Mouse (Mus musculus) retina, postnatal 7 days (tissue): ENCODE results near the gene Pth.

Source experiments
- DNase-seq: peaks from one replicate; pipeline ENCODE4 v3.0.0-alpha.2; 2012; ENCODE audit warnings: low read depth, low spot score

Pth gene

DNA sequence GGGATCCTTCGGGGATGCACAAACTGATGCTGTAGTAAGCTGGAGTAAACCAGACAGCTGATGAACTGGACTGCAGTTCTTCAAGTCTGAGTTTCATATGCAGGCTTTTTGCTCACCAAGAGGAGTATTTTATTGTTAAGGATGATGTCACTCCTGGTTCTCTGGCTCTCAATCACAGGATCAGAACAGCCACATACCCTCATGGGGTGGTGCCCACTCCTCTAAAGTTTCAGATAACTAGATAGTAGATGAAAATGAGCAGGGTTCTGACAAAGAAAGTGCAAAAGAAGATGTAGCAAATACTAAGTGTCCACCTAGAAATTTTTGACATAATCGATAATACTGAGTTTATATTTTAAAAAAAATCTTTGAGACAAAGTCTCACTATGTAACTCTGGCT lies at the start of gene Pth:
Gene Pth (minus strand): TSS at position 101 of the 400 bp plus-strand sequence.
- DNase-seq, result no peak

DNA sequence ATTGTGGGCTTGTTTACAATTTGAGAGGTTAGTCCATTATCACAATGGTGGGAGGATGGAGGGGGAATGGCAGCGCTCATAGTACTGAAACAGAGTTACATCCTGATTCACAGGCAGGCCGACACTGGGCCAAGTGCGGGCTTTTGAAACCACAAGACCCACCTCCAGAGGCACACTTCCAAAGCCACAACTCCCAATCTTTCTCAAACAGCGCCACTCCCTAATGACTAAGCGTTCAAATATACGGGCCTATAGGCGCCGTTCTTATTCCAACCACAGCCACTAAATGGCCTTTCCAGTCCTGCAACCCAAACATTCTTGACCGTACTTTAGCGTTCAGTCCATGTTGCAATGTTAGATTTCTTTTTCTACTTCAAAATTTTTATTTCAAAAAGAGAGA lies 47.9 kb upstream of the Pth start:
- DNase-seq, result no peak

DNA sequence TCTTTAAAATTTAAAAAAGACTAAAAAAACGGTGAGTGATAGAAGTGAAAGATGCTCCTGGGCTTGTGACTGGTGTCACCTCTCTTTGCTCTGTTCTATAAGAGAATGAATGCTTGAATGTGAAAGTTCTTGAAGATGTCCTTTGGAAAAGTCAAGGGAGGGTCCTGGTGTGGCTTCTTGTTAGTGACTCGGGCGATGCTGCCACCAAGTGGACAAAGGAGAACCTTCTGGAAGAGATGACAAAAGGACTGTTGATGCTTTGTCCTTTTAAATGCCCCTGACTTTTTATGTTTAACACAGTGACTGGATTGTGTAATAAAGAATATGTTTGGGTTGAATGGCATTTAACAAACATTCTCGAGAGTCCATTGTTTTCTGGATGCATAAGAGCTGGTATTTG lies 45.9 kb upstream of the Pth start:
- DNase-seq, result peak; percentile 23

DNA sequence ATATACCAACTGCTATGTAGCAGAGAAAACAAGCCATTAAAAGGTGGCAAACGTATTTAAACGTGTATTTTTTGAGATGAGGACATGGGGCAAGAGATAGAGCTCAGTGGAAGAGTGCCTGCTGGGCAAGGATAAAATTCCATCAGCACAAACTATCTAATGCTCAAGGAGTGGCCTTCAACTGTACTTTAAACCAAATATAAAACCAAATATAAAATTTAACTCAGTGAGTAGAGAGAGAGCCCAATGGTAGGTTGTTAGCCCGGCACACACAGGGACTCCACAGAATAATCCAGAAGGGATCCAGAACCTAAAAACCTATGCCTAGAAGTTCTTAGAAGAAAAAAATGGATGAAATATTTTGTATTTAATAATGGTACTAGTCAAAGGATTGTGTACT lies 45.1 kb upstream of the Pth start:
- no peak for DNase-seq

DNA sequence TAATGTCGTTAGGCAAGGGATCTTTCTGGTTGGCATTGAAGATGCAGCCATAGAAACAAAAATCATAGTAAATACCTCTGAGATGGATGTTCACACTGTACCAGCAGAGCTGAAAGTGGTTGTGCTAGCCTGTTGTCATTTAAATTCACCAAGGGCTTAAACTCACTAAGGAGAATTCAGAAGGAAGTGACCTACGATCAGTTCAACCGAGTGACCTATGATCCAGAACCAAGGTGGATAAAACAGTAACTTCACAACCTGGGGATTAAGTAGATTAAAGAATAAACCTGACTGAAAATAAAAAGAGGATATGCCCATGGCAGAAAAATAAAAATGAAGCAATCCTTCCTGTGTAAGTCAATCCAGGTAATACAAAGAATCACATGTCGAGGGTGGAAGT lies 44.5 kb upstream of the Pth start:
- DNase-seq, result no peak

DNA sequence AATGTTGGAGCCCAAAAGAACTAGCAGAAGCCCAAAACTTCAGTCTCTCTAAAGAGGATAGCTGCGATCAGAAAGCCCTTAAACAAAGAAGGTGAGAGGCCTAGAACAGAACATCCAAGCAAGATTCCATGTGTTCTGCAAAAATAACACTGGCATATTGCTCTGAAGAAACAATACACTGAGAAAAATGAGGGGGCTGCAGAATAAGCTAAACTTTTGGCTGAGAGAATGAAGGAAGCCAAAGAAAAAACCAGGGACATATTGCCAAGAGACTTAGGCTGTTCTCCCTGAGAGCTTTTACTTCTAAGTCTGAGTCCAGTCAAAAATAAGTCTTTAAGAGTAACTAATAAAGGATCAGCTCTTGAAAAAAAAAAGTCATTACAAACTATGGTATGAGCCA lies 32.4 kb upstream of the Pth start:
- no peak for DNase-seq

DNA sequence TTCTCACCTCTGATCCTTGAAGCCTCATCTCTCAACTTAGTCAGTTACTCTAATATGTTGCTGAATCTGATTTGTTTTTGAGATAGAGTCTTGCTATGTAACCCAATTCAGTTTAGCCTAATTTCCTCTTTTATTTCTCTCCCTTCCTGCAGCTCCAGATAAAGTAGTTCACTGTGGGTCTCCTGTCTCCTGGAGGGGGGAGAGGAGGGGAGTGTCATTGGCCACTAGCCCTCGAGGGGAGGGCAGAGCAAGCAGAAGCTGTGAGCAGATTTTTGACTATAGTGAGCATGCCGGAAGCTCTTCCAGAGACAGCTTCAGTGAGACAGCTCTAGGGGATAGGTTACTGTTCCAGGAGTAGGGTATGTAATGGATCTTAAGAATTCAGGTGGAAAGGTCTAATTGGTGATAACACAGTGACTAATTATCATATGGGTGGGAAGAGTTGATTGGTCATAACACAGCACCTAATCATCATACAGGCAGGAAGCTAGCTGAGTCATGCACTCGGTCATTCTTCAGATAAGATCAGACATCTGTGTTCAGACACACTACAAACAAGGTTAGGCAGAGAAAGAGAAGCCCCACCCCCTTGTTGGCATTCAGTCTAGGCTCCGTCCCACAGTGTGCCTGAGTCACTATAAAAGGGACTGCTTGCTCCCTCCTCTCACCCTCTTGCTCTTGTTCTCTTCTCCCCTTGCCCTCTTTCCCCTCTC lies 30.9 kb upstream of the Pth start:
- DNase-seq, result no peak

DNA sequence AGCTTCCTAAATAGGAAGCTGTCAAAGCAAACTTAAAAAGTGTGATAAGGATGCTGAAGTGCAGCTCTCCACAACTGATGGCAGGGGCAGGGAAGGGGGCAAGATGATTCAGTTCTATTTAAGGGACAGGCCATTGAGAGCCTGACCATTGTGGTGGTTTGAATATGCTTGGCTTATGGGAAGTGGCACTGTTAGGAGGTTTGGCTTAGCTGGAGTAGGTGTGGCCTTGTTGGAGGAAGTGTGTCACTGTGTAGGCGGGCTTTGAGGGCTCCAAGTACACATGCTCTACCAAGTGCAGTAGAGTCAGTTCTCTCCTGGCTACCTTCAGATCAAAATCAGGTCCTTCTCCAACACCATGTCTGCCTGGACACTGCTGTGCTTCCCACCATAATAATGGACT lies 28.2 kb upstream of the Pth start:
- DNase-seq, result no peak

DNA sequence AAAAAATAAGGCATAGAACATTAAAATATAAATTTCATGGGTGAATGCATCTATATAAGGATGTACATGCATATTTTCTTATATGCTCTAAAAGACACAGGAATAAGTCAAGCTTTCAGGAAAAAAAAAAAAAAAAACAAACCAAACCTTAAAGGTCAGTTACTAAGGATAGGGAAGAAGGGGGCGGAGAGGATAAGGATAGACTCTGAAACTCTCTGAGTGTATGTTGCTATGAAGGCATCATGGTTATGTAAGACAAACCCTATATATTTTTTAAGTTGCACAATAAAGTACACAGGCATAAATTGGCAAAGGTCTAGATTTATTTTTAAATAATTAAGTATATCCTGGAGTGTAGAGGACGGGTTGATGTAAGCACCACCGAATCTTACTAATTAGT lies 26.9 kb upstream of the Pth start:
- DNase-seq, result no peak

DNA sequence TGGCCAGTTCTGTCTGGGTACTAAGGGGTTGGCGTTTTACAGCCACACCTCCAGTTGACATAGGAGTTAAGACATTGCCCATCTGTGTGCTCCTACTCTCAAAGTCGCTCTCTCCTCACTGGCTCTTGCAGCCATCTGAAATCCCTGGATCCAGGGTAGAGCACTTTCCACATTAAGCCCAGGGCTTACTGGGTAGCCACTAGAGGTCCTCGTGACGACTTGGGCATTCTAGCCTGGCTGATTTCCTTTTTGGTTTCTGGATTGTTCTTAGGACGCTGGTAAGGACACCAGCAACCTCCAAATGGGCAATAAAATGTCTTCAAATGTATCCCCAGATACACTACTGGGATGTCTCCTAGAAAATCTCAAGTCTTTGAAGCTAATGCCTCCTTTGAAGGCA lies 20.3 kb upstream of the Pth start:
- no peak for DNase-seq

DNA sequence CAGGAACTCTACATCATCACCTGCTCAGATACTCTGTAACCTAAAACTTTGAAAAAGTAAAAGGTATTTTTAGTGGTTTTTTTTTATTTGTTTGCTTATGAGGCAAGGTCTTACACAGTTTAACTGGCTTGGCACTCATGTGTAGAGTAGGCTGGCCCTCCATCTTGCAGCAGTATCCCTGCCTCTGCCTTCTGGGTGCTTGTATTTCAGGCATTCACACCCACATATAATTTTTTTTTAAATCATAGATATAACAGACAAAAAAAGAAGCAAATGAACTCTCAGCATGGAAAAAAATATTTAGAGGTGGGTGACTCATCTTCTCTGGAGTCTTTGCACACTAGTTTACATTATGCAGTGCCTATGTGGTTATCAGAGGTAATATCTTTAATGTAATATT lies 9.7 kb upstream of the Pth start:
- DNase-seq, result no peak

DNA sequence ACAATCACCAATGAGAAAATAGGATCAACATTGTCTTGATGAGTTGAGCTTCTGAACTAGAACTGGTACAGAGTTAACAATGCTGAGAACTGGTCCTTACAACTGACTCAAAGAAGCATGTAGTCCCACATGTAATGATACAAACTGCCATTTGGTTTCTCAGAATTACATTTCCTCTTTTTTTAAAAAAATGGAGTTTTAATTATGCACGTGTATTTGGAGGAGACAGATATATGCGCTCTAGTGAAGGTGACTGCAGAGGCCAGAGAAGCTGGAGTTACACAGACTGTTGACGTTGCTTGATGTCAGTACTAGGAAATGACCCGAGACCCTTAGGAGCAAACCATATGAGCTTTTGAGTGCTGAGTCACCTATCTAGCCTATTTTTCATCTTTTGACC lies 8.3 kb upstream of the Pth start:
- DNase-seq, result no peak

DNA sequence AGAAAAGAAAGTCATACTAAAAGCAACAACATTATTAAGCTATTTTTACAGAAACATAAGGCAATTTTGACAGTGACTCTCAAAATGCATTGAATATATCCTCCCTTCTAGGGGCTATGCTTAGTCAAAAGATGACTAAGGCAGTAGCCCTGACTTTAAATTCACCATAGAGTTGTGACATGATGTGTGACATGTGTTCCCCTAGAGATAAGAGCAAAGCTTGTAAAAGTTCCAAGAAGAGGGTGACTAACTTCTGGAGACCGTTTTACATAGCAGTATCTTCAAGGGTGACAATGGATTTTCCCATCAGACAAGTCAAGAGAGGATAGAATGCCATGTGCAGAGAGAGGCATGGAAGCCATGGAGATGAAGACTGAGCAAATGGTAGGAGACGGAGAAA lies 3.2 kb upstream of the Pth start:
- DNase-seq, result no peak

DNA sequence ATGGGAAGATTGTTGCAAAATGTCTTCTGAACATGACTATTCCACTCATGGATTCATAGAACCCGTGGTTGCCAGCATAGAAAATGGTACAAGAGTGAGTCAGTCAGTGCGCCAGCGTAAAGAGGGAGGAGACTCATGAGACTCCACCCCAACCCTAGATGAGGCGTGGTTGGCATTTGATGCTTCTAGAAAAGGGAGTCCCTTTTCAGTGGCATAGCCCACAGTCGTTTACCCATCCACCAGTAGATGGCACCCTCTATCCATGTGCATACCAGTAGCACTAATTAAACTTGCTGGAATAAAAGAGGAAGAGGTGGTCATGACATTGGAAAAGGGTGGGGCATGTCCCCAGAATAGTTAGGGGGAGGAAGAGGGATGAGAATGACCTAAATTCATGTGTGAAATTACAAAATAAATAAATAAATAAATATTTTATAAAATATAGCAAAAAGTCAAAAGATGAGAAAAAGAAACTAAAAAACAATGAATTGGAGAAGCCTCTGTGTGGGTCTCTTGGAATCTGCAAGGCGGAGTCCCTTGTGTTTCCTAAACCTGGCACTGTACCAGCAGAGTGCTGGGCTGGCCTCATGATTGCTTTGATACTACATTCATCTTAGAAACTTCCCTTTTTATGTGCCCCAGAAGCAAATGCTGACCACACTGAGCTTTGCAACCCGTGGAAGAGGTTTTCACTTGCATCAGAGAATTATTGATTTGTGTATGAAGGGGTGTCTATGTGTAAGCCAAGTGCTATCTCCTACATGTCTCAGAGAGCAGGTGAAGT lies 10.3 kb downstream of the Pth start:
- DNase-seq, result peak; percentile 70

DNA sequence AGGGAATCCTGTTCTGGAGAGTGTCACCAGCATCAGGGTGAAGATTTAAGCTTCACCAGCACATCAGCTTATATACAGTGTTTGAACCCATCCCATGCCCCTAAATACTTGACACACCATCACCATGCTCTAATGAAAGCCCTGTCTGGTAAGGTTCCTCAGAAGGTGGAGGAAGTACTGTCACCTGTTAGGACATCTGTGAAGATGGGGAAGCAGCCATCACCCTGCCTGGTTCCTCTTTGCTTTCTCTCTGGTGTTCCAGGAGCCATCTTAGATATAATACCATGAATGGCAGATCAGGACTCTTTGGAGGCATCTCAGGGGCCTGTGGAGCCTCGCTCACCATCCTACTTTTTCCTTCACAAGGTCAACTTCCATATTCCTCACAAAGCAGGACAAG lies 15.7 kb downstream of the Pth start:
- DNase-seq, result no peak

DNA sequence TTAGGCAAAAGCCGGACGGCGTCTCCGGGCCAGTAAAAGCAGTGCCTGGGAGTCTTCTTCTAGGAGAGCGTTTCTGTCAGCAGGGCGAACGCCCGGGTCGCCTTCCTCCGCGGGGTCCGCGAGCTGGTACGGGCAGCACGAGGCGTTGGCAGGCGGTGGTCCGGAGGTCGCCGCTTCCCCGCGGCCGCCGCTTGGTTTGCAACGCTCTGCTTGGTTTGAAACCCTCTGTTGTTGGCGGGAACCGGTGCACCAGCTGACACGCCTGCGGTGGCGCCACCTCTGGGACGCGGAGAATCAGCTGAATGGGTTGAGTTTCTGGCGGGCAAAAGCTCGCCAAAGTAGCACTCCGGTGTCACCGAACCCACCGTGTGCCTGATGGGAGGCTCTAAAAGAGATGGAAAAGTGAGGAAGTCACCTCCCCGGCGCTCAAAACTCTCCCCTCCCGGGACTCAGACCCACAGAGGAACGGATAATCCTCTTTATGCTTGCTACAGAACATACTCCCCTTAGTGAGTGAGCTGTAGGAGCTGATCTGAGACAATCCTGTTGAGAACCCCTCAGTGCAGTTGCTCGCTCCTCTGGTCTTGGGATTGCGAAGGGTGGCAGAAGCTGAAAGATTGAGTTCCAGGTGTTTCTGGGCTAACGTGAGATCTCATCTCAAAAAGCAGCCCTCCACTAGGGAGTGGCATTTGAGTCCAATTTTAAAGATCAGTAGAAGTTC lies 18.6 kb downstream of the Pth start:
- no peak for DNase-seq

DNA sequence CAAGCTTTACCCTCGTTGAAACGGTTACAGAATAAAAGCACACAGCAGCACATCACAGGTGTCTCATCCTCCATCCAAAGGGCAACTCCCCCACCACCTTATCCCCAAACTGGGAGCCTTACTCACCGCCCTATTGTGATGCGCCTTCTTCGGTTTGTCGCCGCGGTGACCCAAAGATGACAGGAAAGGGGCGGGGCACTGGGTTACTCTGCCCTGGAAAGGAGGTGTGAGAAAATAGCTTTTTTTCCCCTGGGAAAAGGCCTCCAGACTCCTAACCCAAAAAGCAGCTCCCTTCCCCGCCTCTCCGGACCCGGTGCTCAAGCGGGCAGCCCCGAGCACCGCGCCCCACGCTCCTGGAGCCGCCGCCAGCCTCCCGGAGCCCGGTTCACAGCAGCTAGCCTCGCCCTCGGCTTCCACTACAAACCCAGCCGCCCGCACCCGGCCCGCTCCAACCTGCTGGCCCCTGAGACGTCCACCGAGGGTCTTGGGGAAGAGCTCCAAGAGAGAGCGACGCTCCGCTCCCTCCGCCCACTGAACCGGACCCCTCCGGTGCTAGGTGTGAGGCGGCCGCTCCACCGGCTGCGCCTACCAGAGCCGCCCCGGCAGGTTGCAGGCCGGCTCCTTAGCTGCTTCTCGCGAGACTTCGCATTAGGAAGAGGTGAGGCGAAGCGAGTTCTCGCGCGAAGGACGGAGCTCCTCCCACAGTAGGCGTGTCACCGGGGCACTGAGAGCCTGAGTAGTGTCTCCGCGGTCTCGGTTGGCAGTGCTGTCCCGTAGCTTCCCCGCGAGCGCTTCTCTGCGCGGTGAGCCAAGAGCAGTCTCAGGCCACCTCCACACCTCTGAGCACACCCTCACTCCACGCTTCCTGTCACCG lies 19.4 kb downstream of the Pth start, which contains the start of gene Btbd10:
Gene Btbd10 (minus strand): TSS at position 647 of the 874 bp plus-strand sequence.
- DNase-seq, result peak; percentile 98

DNA sequence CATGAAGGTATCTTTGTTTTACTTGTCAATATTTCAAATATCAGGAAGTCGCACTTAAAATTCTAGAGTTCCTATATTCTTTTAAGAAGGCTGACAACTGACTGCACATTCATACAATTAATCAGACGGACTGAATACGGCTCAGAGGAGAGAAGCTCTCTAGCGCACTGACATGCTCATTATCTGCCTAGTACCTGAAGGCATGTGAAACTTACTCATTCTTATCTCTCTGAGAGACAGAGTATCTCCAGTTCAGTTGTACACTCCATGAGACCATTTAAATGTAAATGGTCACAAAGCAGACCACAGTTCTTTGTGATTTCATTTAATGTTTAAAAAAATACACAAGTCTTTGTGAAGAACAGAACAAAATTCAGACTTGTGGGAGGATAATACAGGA lies 20.9 kb downstream of the Pth start:
- no peak for DNase-seq

DNA sequence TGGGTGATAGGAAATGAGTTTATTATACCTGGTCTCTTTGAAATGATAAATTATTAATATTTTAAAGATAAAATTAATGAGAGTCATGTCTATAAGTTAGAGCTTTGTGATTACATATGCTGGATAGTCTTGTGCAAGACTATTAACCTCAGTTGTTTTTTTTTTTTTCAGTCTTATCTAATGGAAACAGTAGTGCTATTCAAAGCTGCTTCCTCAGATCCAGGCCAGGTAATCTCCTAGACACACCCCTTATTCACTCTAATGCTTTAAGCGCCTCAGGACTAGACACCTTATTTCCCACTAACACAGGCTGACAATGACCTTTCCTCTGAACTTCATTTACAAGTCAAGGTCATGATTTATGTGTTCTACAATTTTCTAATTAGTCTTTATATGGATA lies 39.3 kb downstream of the Pth start:
- DNase-seq, result no peak

DNA sequence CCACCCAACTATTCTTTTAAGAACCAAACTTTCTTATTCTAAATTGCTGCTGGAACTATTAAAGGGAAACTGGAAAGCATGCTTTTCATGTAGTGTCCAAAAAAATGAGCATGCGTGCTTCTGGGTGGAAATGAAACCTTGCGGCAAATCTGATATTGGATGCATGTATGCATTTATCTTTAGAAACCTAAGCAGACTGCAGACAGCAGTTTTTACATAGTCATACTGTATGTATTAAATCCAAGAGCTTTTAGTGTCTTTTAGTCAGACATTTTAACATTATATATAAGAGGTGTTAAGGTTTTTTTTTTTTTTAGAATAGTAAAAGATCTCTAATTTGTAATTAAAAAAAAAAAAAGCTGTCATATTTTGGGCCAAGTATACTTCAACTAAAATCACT lies 40.7 kb downstream of the Pth start:
- DNase-seq, result no peak

DNA sequence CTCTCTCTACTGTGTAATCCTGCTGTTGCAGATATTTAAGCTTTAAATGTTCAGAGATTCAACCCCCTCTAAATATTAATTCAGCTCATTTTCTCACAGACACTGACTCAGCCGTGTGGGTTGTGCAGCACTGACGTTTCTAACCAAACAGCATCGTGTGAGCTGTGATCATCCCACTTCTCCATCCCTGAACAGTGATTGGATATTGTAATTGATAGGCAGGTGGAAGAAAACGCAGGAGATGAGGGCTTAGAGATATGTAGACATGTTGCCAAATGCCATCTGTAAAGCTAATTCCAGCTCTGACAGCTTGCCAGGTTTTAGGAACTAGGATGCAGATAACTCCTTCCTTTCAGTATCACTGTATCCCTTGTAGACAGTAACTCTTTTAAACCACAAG lies 41.1 kb downstream of the Pth start:
- peak; percentile 72 for DNase-seq
